Mouse (Mus musculus) left cerebral cortex, adult 8-10 months (tissue): ENCODE measurements around the gene Cemip2. TPM values are rescaled to one million over a fixed set of nuclear protein-coding genes. Genes with fewer than 3 reads are reported as not detected.
A peak's percentile ranks its signal among the peaks of the same experiment; 100 is the strongest.

Experiments
- DNase-seq, 2 experiments: peaks; one replicate each; pipeline ENCODE4 v3.0.0; 2022; ENCODE audit warnings: low spot score in 2 of 2
- total RNA-seq, 4 experiments: library from RNA; stranded (reverse); gene quantifications; 2 replicates each; pipeline ENCODE4 v1.2.4; 2022

The Cemip2 gene
- 10 to 100 TPM; 11.1 to 13.8 (median 11.5) TPM for total RNA-seq

- DNase-seq = peak; percentile 93 to 95
These were observed at the start of gene Cemip2 for GRCm38 (mm10) chr19:21778147-21778917. TSS of gene Cemip2 (plus strand) at chr19:21778342.

GRCm38 (mm10) chr19:21728342-21728741, 49.8 kb upstream of the Cemip2 start:
- no peak for DNase-seq

- no peak for DNase-seq
These were observed 46.3 kb upstream of the Cemip2 start for GRCm38 (mm10) chr19:21731887-21732286.

- no peak for DNase-seq
These were observed 45.0 kb upstream of the Cemip2 start for GRCm38 (mm10) chr19:21733176-21733575.

- no peak for DNase-seq
These were observed 44.0 kb upstream of the Cemip2 start for GRCm38 (mm10) chr19:21734112-21734511.

- DNase-seq = no peak
These were observed 40.7 kb upstream of the Cemip2 start for GRCm38 (mm10) chr19:21737446-21737845.

GRCm38 (mm10) chr19:21737881-21738590, 40.1 kb upstream of the Cemip2 start:
- DNase-seq = peak in 1 of 2 experiments; percentile 47

GRCm38 (mm10) chr19:21738591-21739280, 39.4 kb upstream of the Cemip2 start:
- DNase-seq = peak in 1 of 2 experiments; percentile 39

GRCm38 (mm10) chr19:21742138-21742537, 36.0 kb upstream of the Cemip2 start:
- peak; percentile 17 to 56 for DNase-seq

GRCm38 (mm10) chr19:21745586-21745985, 32.6 kb upstream of the Cemip2 start:
- DNase-seq = no peak

- peak in 1 of 2 experiments; percentile 21 for DNase-seq
These were observed 30.8 kb upstream of the Cemip2 start for GRCm38 (mm10) chr19:21747356-21747755.

GRCm38 (mm10) chr19:21750154-21750553, 28.0 kb upstream of the Cemip2 start:
- DNase-seq = no peak

- no peak for DNase-seq
These were observed 16.5 kb upstream of the Cemip2 start for GRCm38 (mm10) chr19:21761676-21762075.

- no peak for DNase-seq
These were observed 14.1 kb upstream of the Cemip2 start for GRCm38 (mm10) chr19:21764013-21764412.

- DNase-seq = peak in 1 of 2 experiments; percentile 80
These were observed 13.4 kb upstream of the Cemip2 start for GRCm38 (mm10) chr19:21764738-21765137.

GRCm38 (mm10) chr19:21767500-21768045, 10.6 kb upstream of the Cemip2 start:
- DNase-seq = no peak

- no peak for DNase-seq
These were observed 8.3 kb upstream of the Cemip2 start for GRCm38 (mm10) chr19:21769796-21770195.

GRCm38 (mm10) chr19:21771586-21771985, 6.6 kb upstream of the Cemip2 start:
- DNase-seq = no peak

- DNase-seq = no peak
These were observed 4.5 kb upstream of the Cemip2 start for GRCm38 (mm10) chr19:21773621-21774020.

- DNase-seq = no peak
These were observed 2.5 kb upstream of the Cemip2 start for GRCm38 (mm10) chr19:21775629-21776028.

GRCm38 (mm10) chr19:21776671-21777070, 1.5 kb upstream of the Cemip2 start:
- no peak for DNase-seq
